Mouse (Mus musculus) ovary, postnatal 36 days (tissue): Measurements from ENCODE around the gene Phf12.

ENCODE experiments used
- DNase-seq: peaks from one replicate; pipeline ENCODE4 v3.0.0; 2022; ENCODE audit warnings: low spot score, mixed read lengths

Phf12 gene

GRCm38 (mm10) chr11:78073577-78074276, 91.2 kb downstream of the Phf12 start:
- no peak for DNase-seq

- no peak for DNase-seq
These were observed 91.7 kb downstream of the Phf12 start for GRCm38 (mm10) chr11:78074277-78074652.

- DNase-seq = no peak
These were observed 92.1 kb downstream of the Phf12 start for GRCm38 (mm10) chr11:78074666-78075065.
